Mouse (Mus musculus) urinary bladder, postnatal 36 days (tissue): Measurements from ENCODE around the gene Palm2.
A peak's percentile ranks its signal among the peaks of the same experiment; 100 is the strongest.

Source experiments
- DNase-seq, 2 experiments: peaks; one replicate each; pipeline ENCODE4 v3.0.0; 2022; ENCODE audit warnings: low spot score in 2 of 2, mixed read lengths in 1 of 2

Palm2 gene

GRCm38 (mm10) chr4:57514003-57514937, 80.2 kb downstream of the Palm2 start:
- no peak for DNase-seq

- DNase-seq: no peak
Measured at GRCm38 (mm10) chr4:57515356-57515755, 81.3 kb downstream of the Palm2 start.

GRCm38 (mm10) chr4:57523456-57523855, 89.4 kb downstream of the Palm2 start:
- DNase-seq: no peak

GRCm38 (mm10) chr4:57524461-57524860, 90.4 kb downstream of the Palm2 start:
- no peak for DNase-seq

- DNase-seq: no peak
Measured at GRCm38 (mm10) chr4:57525221-57526011, 91.4 kb downstream of the Palm2 start.

GRCm38 (mm10) chr4:57528296-57528695, 94.2 kb downstream of the Palm2 start:
- no peak for DNase-seq

GRCm38 (mm10) chr4:57533686-57534085, 99.6 kb downstream of the Palm2 start:
- DNase-seq: no peak

GRCm38 (mm10) chr4:57534232-57534631, 100.2 kb downstream of the Palm2 start:
- no peak for DNase-seq

- DNase-seq: no peak
Measured at GRCm38 (mm10) chr4:57535087-57535486, 101.0 kb downstream of the Palm2 start.

- no peak for DNase-seq
Measured at GRCm38 (mm10) chr4:57538029-57538688, 104.1 kb downstream of the Palm2 start.

GRCm38 (mm10) chr4:57543692-57544256, 109.7 kb downstream of the Palm2 start:
- peak in 1 of 2 experiments; percentile 24 for DNase-seq

GRCm38 (mm10) chr4:57547785-57548184, 113.7 kb downstream of the Palm2 start:
- DNase-seq: no peak

GRCm38 (mm10) chr4:57550216-57550615, 116.2 kb downstream of the Palm2 start:
- no peak for DNase-seq

GRCm38 (mm10) chr4:57557102-57557501, 123.1 kb downstream of the Palm2 start:
- no peak for DNase-seq

- DNase-seq: no peak
Measured at GRCm38 (mm10) chr4:57559438-57559837, 125.4 kb downstream of the Palm2 start.

- DNase-seq: no peak
Measured at GRCm38 (mm10) chr4:57560010-57560409, 126.0 kb downstream of the Palm2 start.

- no peak for DNase-seq
Measured at GRCm38 (mm10) chr4:57561055-57561454, 127.0 kb downstream of the Palm2 start.

- DNase-seq: no peak
Measured at GRCm38 (mm10) chr4:57565283-57565682, 131.2 kb downstream of the Palm2 start.

- no peak for DNase-seq
Measured at GRCm38 (mm10) chr4:57565811-57566210, 131.8 kb downstream of the Palm2 start.

GRCm38 (mm10) chr4:57567666-57568206, 133.7 kb downstream of the Palm2 start, which contains the start of gene Pakap:
Pakap (plus strand) TSS chr4:57568179.
- peak; percentile 23 to 39 for DNase-seq
